ENCODE assay signal across 30 mouse cellular contexts in genomic region chr2:60196841-60197240, GRCm38 (mm10). TPM values are rescaled to one million over a fixed set of nuclear protein-coding genes. Genes with fewer than 3 reads are reported as not detected.
DNase-seq lines count a peak whose midpoint lies in the region; ATAC-seq and TF ChIP-seq lines count a peak whose summit lies in the region.
"Had no signal": no experiment of that assay in that cellular context is flagged by ENCODE, and none has a peak within 500 bp of the region (broad histone marks: within the 10 kb centered on the region; RNA-seq: fewer than 3 reads in every experiment).

No protein-coding gene starts in this region.

- H3K9me3 ChIP-seq in hindbrain, embryonic 13.5 days = no peaks in the 10 kb centered on the region
- no peaks in the 10 kb centered on the region for H3K9me3 ChIP-seq in forebrain, postnatal 0 days (ENCODE audit: low read length)
- H3K9me3 ChIP-seq: embryonic facial prominence, embryonic 10.5 days; embryonic facial prominence, embryonic 13.5 days; forebrain, embryonic 10.5 days; forebrain, embryonic 13.5 days; heart, embryonic 10.5 days; heart, embryonic 13.5 days; hindbrain, embryonic 15.5 days had no signal

- no peak overlapping the region for H3K9ac ChIP-seq in hindbrain, embryonic 13.5 days
- H3K9ac ChIP-seq in forebrain, postnatal 0 days = no peak overlapping the region
- H3K9ac ChIP-seq: embryonic facial prominence, embryonic 13.5 days; forebrain, embryonic 13.5 days; heart, embryonic 13.5 days; hindbrain, embryonic 15.5 days had no signal

- H3K27me3 ChIP-seq in hindbrain, embryonic 13.5 days = no peaks in the 10 kb centered on the region
- no peaks in the 10 kb centered on the region for H3K27me3 ChIP-seq in forebrain, postnatal 0 days (ENCODE audit: insufficient read depth, low read length)
- H3K27me3 ChIP-seq: embryonic facial prominence, embryonic 13.5 days; forebrain, embryonic 13.5 days; heart, embryonic 13.5 days; hindbrain, embryonic 15.5 days had no signal

- H3K4me1 ChIP-seq in hindbrain, embryonic 13.5 days (replicated peaks) = no peaks in the 10 kb centered on the region
- H3K4me1 ChIP-seq in forebrain, postnatal 0 days (ENCODE audit: insufficient read depth) = no peaks in the 10 kb centered on the region
- H3K4me1 ChIP-seq: embryonic facial prominence, embryonic 10.5 days; embryonic facial prominence, embryonic 13.5 days; forebrain, embryonic 10.5 days; forebrain, embryonic 13.5 days; heart, embryonic 10.5 days; heart, embryonic 13.5 days; hindbrain, embryonic 15.5 days had no signal

- DNase-seq in 3T3-L1 (ENCODE audit: low read depth, low spot score) = peak; percentile 27
- DNase-seq in ES-CJ7 (ENCODE audit: low read depth, low spot score) = peak; percentile 98
- DNase-seq in WW6 (ENCODE audit: low read depth, low spot score) = peak; percentile 79
- peak; percentile 84 for DNase-seq in gonadal fat pad, adult 2 months (ENCODE audit: low read depth)
- no peak for DNase-seq in forebrain, postnatal 0 days
- DNase-seq in retina, postnatal 1 day = no peak
- DNase-seq: adrenal gland, adult 2 months; adrenal gland, postnatal 14 days; cerebellum, adult 11-12 months; cerebellum, adult 8-10 months; cerebellum, postnatal 10 days; cerebellum, postnatal 36 days; embryo, embryonic 11 days; gastrocnemius, adult 2 months; gastrocnemius, postnatal 25 days; heart, adult 2 months; heart, postnatal 14 days; heart, postnatal 4 days had no signal

- no peak overlapping the region for H3K27ac ChIP-seq in hindbrain, embryonic 13.5 days
- H3K27ac ChIP-seq in forebrain, postnatal 0 days (ENCODE audit: low read depth, low read length) = no peak overlapping the region
- H3K27ac ChIP-seq: embryonic facial prominence, embryonic 10.5 days; embryonic facial prominence, embryonic 13.5 days; forebrain, embryonic 10.5 days; forebrain, embryonic 13.5 days; gastrocnemius, adult 2 months; heart, adult 2 months; heart, embryonic 10.5 days; heart, embryonic 13.5 days; hindbrain, embryonic 15.5 days had no signal

- ATAC-seq in hindbrain, embryonic 13.5 days (ENCODE audit: low FRiP score) = no peak
- no peak for ATAC-seq in forebrain, postnatal 0 days
- ATAC-seq: CD4-positive, CD25-positive, alpha-beta regulatory T cell, adult 4 months; forebrain, embryonic 13.5 days; forebrain, embryonic 16.5 days; intestine, postnatal 0 days had no signal

- H3K36me3 ChIP-seq in hindbrain, embryonic 13.5 days = no peaks in the 10 kb centered on the region
- no peaks in the 10 kb centered on the region for H3K36me3 ChIP-seq in forebrain, postnatal 0 days (ENCODE audit: insufficient read depth)
- H3K36me3 ChIP-seq: embryonic facial prominence, embryonic 10.5 days; embryonic facial prominence, embryonic 13.5 days; forebrain, embryonic 10.5 days; heart, embryonic 10.5 days; heart, embryonic 13.5 days; hindbrain, embryonic 15.5 days had no signal

- TF ChIP-seq CTCF in forebrain, postnatal 0 days (IDR thresholded peaks at IDR 0.05; ENCODE audit: low read depth) = no peak

- WGBS in hindbrain, embryonic 13.5 days = 61% methylated on average over 1 of the region's 1 CpGs
- 32% methylated on average over 1 of the region's 1 CpGs for WGBS in forebrain, postnatal 0 days

- no peak overlapping the region for H3K4me3 ChIP-seq in hindbrain, embryonic 13.5 days
- H3K4me3 ChIP-seq in forebrain, postnatal 0 days (ENCODE audit: low read depth, low read length) = no peak overlapping the region
- H3K4me3 ChIP-seq: embryonic facial prominence, embryonic 10.5 days; embryonic facial prominence, embryonic 13.5 days; erythroblast, embryonic 14.5 days; forebrain, embryonic 10.5 days; forebrain, embryonic 13.5 days; gastrocnemius, adult 2 months; heart, adult 2 months; heart, embryonic 10.5 days; heart, embryonic 13.5 days; hindbrain, embryonic 15.5 days had no signal

- no peak overlapping the region for H3K4me2 ChIP-seq in hindbrain, embryonic 13.5 days
- H3K4me2 ChIP-seq in forebrain, postnatal 0 days (ENCODE audit: low read depth) = no peak overlapping the region
- H3K4me2 ChIP-seq: embryonic facial prominence, embryonic 13.5 days; forebrain, embryonic 13.5 days; heart, embryonic 13.5 days; hindbrain, embryonic 15.5 days had no signal

RNA-seq across cellular contexts. Expression of gene Baz2b, which starts 12.8 kb away (rescaled TPM):
- 19.5 and 27.4 TPM in 2 replicates for polyA plus RNA-seq in gonadal fat pad, adult 2 months (2012; rRNA removed)
- polyA plus RNA-seq in hindbrain, embryonic 13.5 days (2015; fragmentation: Nextera tagmentation; extraction: Ambion mirVana) = 96.8 and 105 TPM in 2 replicates
- 52.2 and 71.7 TPM in 2 replicates for total RNA-seq in forebrain, postnatal 0 days (2014; rRNA removed)
- polyA plus RNA-seq in forebrain, postnatal 0 days (2015; fragmentation: Nextera tagmentation; extraction: Ambion mirVana) = 22.2 and 40.6 TPM in 2 replicates

RNA-seq across cellular contexts. Expression of gene March7, which starts 12.8 kb away (rescaled TPM):
- 16.6 and 19.4 TPM in 2 replicates for polyA plus RNA-seq in gonadal fat pad, adult 2 months (2012; rRNA removed)
- polyA plus RNA-seq in hindbrain, embryonic 13.5 days (2015; fragmentation: Nextera tagmentation; extraction: Ambion mirVana) = 98.9 and 101 TPM in 2 replicates
- total RNA-seq in forebrain, postnatal 0 days (2014; rRNA removed) = 126 and 143 TPM in 2 replicates
- 71.7 and 87.5 TPM in 2 replicates for polyA plus RNA-seq in forebrain, postnatal 0 days (2015; fragmentation: Nextera tagmentation; extraction: Ambion mirVana)

Comparison
In these comparisons a context has a peak if more than half of its experiments do, and no peak if none do; other contexts are left out.
1. DNase-seq: peak in 3T3-L1 (single experiment), ES-CJ7 (single experiment), WW6 (single experiment) and gonadal fat pad, adult 2 months (single experiment); none in forebrain, postnatal 0 days (single experiment) and retina, postnatal 1 day (single experiment).